Mouse (Mus musculus): Measurements from ENCODE around the gene AW549877.

GRCm38 (mm10) chr15:3954971-3955370 is 40.6 kb downstream of the AW549877 start:
- TF ChIP-seq CTCF (IDR thresholded peaks at IDR 0.05; ENCODE audit: borderline replicate concordance, insufficient read depth, low read depth, low read length): no peak
- no peak for TF ChIP-seq POLR2A (IDR thresholded peaks at IDR 0.05; ENCODE audit: borderline replicate concordance, insufficient read depth, low read length)

All from cerebellum, adult 2 months (tissue).